Mouse (Mus musculus) brain, embryonic 14.5 days (tissue): Measurements from ENCODE around the gene Nphs1.

Experiments
- CTCF ChIP-seq: fragments of 200-500 bp; IDR thresholded peaks from 2 replicates; pipeline ENCODE4 v1.5.1; 2012; ENCODE audit warnings: inconsistent platforms, mild to moderate bottlenecking, moderate library complexity, borderline replicate concordance; ENCODE audit not compliant: insufficient read depth, insufficient read length; ENCODE audit errors: extremely low read depth
- POLR2A ChIP-seq: fragments of 200-500 bp; IDR thresholded peaks from 2 replicates; pipeline ENCODE4 v1.6.1; 2012; ENCODE audit warnings: mild to moderate bottlenecking, inconsistent platforms, borderline replicate concordance; ENCODE audit not compliant: poor library complexity, insufficient read depth, insufficient read length, severe bottlenecking; ENCODE audit errors: extremely low read depth

GRCm38 (mm10) chr7:30457629-30458330 is at the start of gene Nphs1, which contains the start of gene Kirrel2:
- TF ChIP-seq CTCF = no peak
- no peak for TF ChIP-seq POLR2A
